Mouse (Mus musculus) limb, embryonic 14.5 days (tissue): ENCODE results near the gene Zfp771. TPM values are rescaled to one million over a fixed set of nuclear protein-coding genes. Genes with fewer than 3 reads are reported as not detected.

Experiments used
- ATAC-seq: fragments of 200-750 bp; cut with Nextera tagmentation; 2 replicates; pipeline ENCODE4 v1.8.0; 2017; ENCODE audit warnings: low read depth, moderate number of reproducible peaks, moderate TSS enrichment; ENCODE audit not compliant: low FRiP score
- DNase-seq: peaks from one replicate; pipeline ENCODE4 v3.0.0-alpha.2; 2015; ENCODE audit warnings: low spot score
- H3K27ac ChIP-seq: fragments of 300-500 bp; sonication (generic); replicated peaks from 2 replicates; pipeline ENCODE4 v1.5.1; 2014; ENCODE audit warnings: low read depth, mild to moderate bottlenecking, low read length, moderate library complexity, mixed read lengths
- H3K27me3 ChIP-seq: fragments of 300-500 bp; sonication (generic); 2 replicates; pipeline ENCODE4 v1.6.1; 2014; ENCODE audit warnings: low read length, mixed read lengths; ENCODE audit not compliant: control insufficient read depth, insufficient read depth
- H3K36me3 ChIP-seq: fragments of 300-500 bp; sonication (generic); 2 replicates; pipeline ENCODE4 v1.6.1; 2014; ENCODE audit warnings: mild to moderate bottlenecking, low read length, moderate library complexity, mixed read lengths; ENCODE audit not compliant: control insufficient read depth, insufficient read depth
- H3K4me1 ChIP-seq: fragments of 300-500 bp; sonication (generic); 2 replicates; pipeline ENCODE4 v1.6.1; 2014; ENCODE audit warnings: antibody characterized with exemption, low read length, mixed read lengths; ENCODE audit not compliant: control insufficient read depth, insufficient read depth
- H3K4me2 ChIP-seq: fragments of 300-500 bp; sonication (generic); replicated peaks from 2 replicates; pipeline ENCODE4 v1.6.1; 2014; ENCODE audit warnings: low read depth, mild to moderate bottlenecking, low read length, moderate library complexity; ENCODE audit not compliant: severe bottlenecking
- H3K4me3 ChIP-seq: fragments of 300-500 bp; sonication (generic); replicated peaks from 2 replicates; pipeline ENCODE4 v1.5.1; 2014; ENCODE audit warnings: low read length
- H3K9ac ChIP-seq: fragments of 300-500 bp; sonication (generic); 2 replicates; pipeline ENCODE4 v1.6.1; 2014; ENCODE audit warnings: mild to moderate bottlenecking, low read depth, low read length, moderate library complexity; ENCODE audit not compliant: severe bottlenecking
- H3K9me3 ChIP-seq: fragments of 300-500 bp; sonication (generic); 2 replicates; pipeline ENCODE4 v1.6.1; 2016; ENCODE audit warnings: low read length; ENCODE audit not compliant: control insufficient read depth
- POLR2A ChIP-seq: fragments of 200-500 bp; IDR thresholded peaks from 2 replicates; pipeline ENCODE4 v1.8.0; 2012; ENCODE audit warnings: inconsistent platforms, mild to moderate bottlenecking, moderate library complexity, borderline replicate concordance; ENCODE audit not compliant: insufficient read depth, insufficient read length; ENCODE audit errors: extremely low read depth
- WGBS: fragments of 180-500 bp; shearing (Covaris S2); extraction: QIAGEN DNeasy Blood & Tissue Kit; methylation state at CpG from one replicate; pipeline ENCODE4 v1.1.7; 2014; 5-methylcytosine and 5-hydroxymethylcytosine counted together
- polyA plus RNA-seq, 2 experiments: library from polyadenylated mRNA; depleted of rRNA in 1 of 2; stranded (reverse) in 1 of 2; unstranded in 1 of 2; fragments of >200 nt; fragmentation: Nextera tagmentation in 1 of 2; extraction: Ambion mirVana in 1 of 2; gene quantifications; 2 replicates each; pipeline versions ENCODE4 v1.2.1 to v1.2.3; 2012 to 2014

Zfp771 gene
- polyA plus RNA-seq (2012; rRNA removed) (115 and 161 TPM in 2 replicates), polyA plus RNA-seq (2014; fragmentation: Nextera tagmentation; extraction: Ambion mirVana) (66.2 and 71.2 TPM in 2 replicates)

GRCm38 (mm10) chr7:127243870-127244657 is at the start of gene Zfp771:
Zfp771 (plus strand) TSS chr7:127244274.
- Histone ChIP-seq H3K4me1 (peaks cover 16% of the 10 kb centered on the region), H3K27me3 (no peaks in the 10 kb centered on the region), H3K4me3 (peak within 1 kb of the TSS; percentile 87), H3K4me2 (peak within 1 kb of the TSS; percentile 62), H3K9ac (peak within 1 kb of the TSS; percentile 95), H3K9me3 (no peaks in the 10 kb centered on the region), H3K36me3 (peaks cover 25% of the 10 kb centered on the region), H3K27ac (peak within 1 kb of the TSS; percentile 86)
- peak; percentile 96 for ATAC-seq
- peak; percentile 96 for DNase-seq
- TF ChIP-seq POLR2A: peak; percentile 78; the same call in 1 of the 2 replicates
- under 1% methylated on average over 35 of the region's 56 CpGs for WGBS

DNA sequence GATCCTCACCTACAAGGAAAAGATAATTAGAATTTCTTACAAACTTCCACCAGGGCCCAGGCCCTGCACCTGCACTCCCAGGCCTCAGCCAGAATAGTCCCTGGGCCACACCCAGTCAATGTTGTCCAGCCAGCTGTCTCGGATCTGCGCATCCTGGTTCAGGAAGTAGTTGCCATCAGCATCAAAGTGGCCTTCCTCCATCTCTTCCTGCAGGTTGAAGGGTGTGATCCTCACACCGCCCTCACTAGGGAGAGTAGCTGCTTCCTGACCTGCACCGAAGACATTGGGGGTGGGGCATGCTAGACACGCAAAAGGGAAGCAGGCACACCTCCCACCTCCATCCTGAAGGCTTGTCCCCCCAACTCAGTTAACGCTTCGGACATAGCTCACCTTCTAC is 49.4 kb upstream of the Zfp771 start:
- DNase-seq: no peak
- H3K9ac ChIP-seq: peak overlapping the region; percentile 65
- 75% methylated on average over 7 of the region's 7 CpGs for WGBS
- no peak overlapping the region for H3K27ac ChIP-seq
- no peak for ATAC-seq
- H3K4me1 ChIP-seq: peaks cover 14% of the 10 kb centered on the region; the same call in 1 of the 2 replicates
- H3K36me3 ChIP-seq: peaks cover 67% of the 10 kb centered on the region
- no peaks in the 10 kb centered on the region for H3K27me3 ChIP-seq
- no peak for TF ChIP-seq POLR2A
- H3K9me3 ChIP-seq: no peaks in the 10 kb centered on the region
- H3K4me3 ChIP-seq: peak overlapping the region; percentile 59
- H3K4me2 ChIP-seq: peak overlapping the region; percentile 61

DNA sequence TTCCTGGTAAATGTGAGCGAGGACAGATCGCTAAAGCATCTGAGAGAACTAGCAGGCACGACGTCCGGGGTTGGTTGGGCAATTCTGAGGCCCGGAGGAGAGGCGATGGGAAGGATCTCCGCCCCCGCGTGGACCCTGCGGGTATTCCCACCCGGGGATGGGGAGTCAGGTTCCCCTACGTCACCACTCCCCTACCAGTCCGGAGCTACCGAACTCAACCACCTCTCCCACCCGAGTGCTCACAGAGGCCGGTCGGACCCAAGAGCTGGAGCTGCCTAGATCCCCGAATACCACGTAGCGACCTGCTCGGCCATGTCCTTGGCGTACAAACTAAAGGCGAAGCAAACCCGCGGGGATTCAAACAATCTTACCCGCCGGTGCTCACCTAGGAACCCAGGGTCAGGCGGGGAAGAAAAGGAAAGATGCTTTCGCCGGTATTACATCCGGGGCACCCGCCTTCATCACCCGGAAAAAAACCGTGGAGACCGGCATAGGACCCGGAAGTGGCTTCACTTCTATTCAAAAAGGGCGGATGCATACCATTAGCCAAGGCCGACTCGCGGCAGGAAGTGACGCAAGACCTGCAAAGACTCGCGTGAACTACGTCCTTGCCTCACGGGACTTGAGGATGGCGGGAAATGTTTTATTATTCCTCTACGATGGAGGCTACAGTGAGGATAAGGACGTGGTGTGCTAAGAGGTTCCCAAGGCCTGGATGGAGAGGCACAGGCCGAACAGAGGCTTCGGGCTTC is 48.4 kb upstream of the Zfp771 start, which contains the start of gene Cd2bp2:
Gene Cd2bp2 (minus strand): TSS at position 507 of the 752 bp plus-strand sequence.
- DNase-seq: peak; percentile 99
- under 1% methylated on average over 44 of the region's 51 CpGs for WGBS
- Histone ChIP-seq H3K27me3 (no peaks in the 10 kb centered on the region), H3K27ac (peak within 1 kb of the TSS; percentile 85), H3K4me3 (peak within 1 kb of the TSS; percentile 59), H3K36me3 (peaks cover 78% of the 10 kb centered on the region), H3K9ac (peak within 1 kb of the TSS; percentile 67), H3K9me3 (no peaks in the 10 kb centered on the region), H3K4me2 (peak within 1 kb of the TSS; percentile 74), H3K4me1 (peaks cover 14% of the 10 kb centered on the region; the same call in 1 of the 2 replicates)
- ATAC-seq: peak; percentile 96
- 0 out of 2 replicates have a peak, but pooled peaks have one; percentile 62 for TF ChIP-seq POLR2A

DNA sequence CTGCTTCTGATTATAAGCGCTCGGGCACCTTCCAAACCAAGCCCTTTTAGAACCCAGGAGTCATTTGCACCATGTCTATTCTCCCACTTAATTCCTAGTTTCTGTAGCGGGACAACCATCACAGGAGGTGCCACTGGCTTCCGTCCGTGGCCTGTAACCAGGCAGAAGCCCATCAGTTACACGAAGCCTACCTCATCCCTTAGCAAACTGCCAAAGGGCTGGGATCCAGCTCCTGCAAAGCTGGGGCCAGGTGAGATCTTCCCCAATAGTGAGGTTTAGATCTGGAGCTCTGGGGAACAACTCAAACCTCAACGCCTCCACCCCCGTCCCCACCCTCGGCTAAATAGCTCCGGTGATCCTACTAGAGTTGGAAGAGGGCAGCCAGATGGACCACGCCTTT is 47.6 kb upstream of the Zfp771 start:
- peaks cover 14% of the 10 kb centered on the region; the same call in 1 of the 2 replicates for H3K4me1 ChIP-seq
- peak overlapping the region; percentile 85 for H3K27ac ChIP-seq
- peak overlapping the region; percentile 59 for H3K4me3 ChIP-seq
- H3K27me3 ChIP-seq: no peaks in the 10 kb centered on the region
- DNase-seq (no peak), ATAC-seq (no peak)
- peaks cover 81% of the 10 kb centered on the region for H3K36me3 ChIP-seq
- H3K9ac ChIP-seq: peak overlapping the region; percentile 67
- H3K9me3 ChIP-seq: no peaks in the 10 kb centered on the region
- H3K4me2 ChIP-seq: peak overlapping the region; percentile 74
- no peak for TF ChIP-seq POLR2A
- WGBS: 55% methylated on average over 11 of the region's 11 CpGs

GRCm38 (mm10) chr7:127206606-127207005 is 37.5 kb upstream of the Zfp771 start:
- WGBS: 49% methylated on average over 2 of the region's 2 CpGs
- no peak for TF ChIP-seq POLR2A
- Histone ChIP-seq H3K9ac (peak overlapping the region; percentile 89), H3K4me2 (peak overlapping the region; percentile 65), H3K27me3 (no peaks in the 10 kb centered on the region), H3K4me1 (peaks cover 21% of the 10 kb centered on the region), H3K9me3 (no peaks in the 10 kb centered on the region), H3K4me3 (peak overlapping the region; percentile 94), H3K27ac (no peak overlapping the region), H3K36me3 (peaks cover 25% of the 10 kb centered on the region)
- ATAC-seq (no peak), DNase-seq (no peak)
